Mouse (Mus musculus) embryonic facial prominence, embryonic 10.5 days (tissue): Measurements from ENCODE around the gene Slc35c2. TPM values are rescaled to one million over a fixed set of nuclear protein-coding genes. Genes with fewer than 3 reads are reported as not detected.
A peak's percentile ranks its signal among the peaks of the same experiment; 100 is the strongest.

Source experiments
- DNase-seq: peaks from one replicate; pipeline ENCODE4 v3.0.0-alpha.2; 2017; ENCODE audit warnings: low spot score
- H3K27ac ChIP-seq: fragments of 300-500 bp; sonication (generic); replicated peaks from 2 replicates; pipeline ENCODE4 v1.5.1; 2016; ENCODE audit warnings: mild to moderate bottlenecking
- H3K27me3 ChIP-seq: fragments of 300-500 bp; sonication (generic); replicated peaks from 2 replicates; pipeline ENCODE4 v1.6.1; 2016; ENCODE audit warnings: low read depth, mild to moderate bottlenecking; ENCODE audit not compliant: poor library complexity, severe bottlenecking
- H3K36me3 ChIP-seq: fragments of 300-500 bp; sonication (generic); replicated peaks from 2 replicates; pipeline ENCODE4 v1.6.1; 2016; ENCODE audit warnings: mild to moderate bottlenecking, moderate library complexity
- H3K4me1 ChIP-seq: fragments of 300-500 bp; sonication (generic); 2 replicates; pipeline ENCODE4 v1.6.1; 2016
- H3K4me3 ChIP-seq: fragments of 300-500 bp; sonication (generic); 2 replicates; pipeline ENCODE4 v1.5.1; 2016; ENCODE audit warnings: mild to moderate bottlenecking, moderate library complexity
- H3K9me3 ChIP-seq: fragments of 300-500 bp; sonication (generic); 2 replicates; pipeline ENCODE4 v1.6.1; 2016; ENCODE audit warnings: mild to moderate bottlenecking
- WGBS: fragments of 180-500 bp; shearing (Covaris S2); methylation state at CpG from one replicate; pipeline ENCODE4 v1.1.7; 2016; 5-methylcytosine and 5-hydroxymethylcytosine counted together
- polyA plus RNA-seq: library from polyadenylated mRNA; unstranded; fragments of >200 nt; fragmentation: Nextera tagmentation; extraction: Ambion mirVana; gene quantifications from 2 replicates; pipeline ENCODE4 v1.2.1, GENCODE M21; 2016

Gene Slc35c2
- 59.2 and 64.6 TPM in 2 replicates for polyA plus RNA-seq

GRCm38 (mm10) chr2:165287202-165287984, at the start of gene Slc35c2:
Slc35c2 (minus strand) TSS chr2:165287869.
- Histone ChIP-seq H3K4me3 (peak within 1 kb of the TSS; percentile 94), H3K9me3 (no peaks in the 10 kb centered on the region), H3K4me1 (peaks cover 40% of the 10 kb centered on the region), H3K27me3 (no peaks in the 10 kb centered on the region), H3K36me3 (peaks cover 42% of the 10 kb centered on the region), H3K27ac (peak within 1 kb of the TSS; percentile 89)
- peak; percentile 95 for DNase-seq
- WGBS: under 1% methylated on average over 49 of the region's 49 CpGs

- H3K9me3 ChIP-seq: no peaks in the 10 kb centered on the region
- H3K4me3 ChIP-seq: no peak overlapping the region
- peaks cover 22% of the 10 kb centered on the region; the same call in 1 of the 2 replicates for H3K27me3 ChIP-seq
- H3K27ac ChIP-seq: no peak overlapping the region
- no peaks in the 10 kb centered on the region for H3K36me3 ChIP-seq
- peaks cover 20% of the 10 kb centered on the region for H3K4me1 ChIP-seq
- peak; percentile 60 for DNase-seq
- 32% methylated on average over 3 of the region's 3 CpGs for WGBS
Observed at GRCm38 (mm10) chr2:165337191-165337590, 49.5 kb upstream of the Slc35c2 start.

GRCm38 (mm10) chr2:165332610-165333210, 45.0 kb upstream of the Slc35c2 start:
- Histone ChIP-seq H3K9me3 (no peaks in the 10 kb centered on the region), H3K4me1 (peaks cover 21% of the 10 kb centered on the region), H3K27ac (no peak overlapping the region), H3K4me3 (no peak overlapping the region), H3K27me3 (peaks cover 19% of the 10 kb centered on the region), H3K36me3 (no peaks in the 10 kb centered on the region)
- WGBS: 51% methylated on average over 14 of the region's 14 CpGs
- DNase-seq: no peak

GRCm38 (mm10) chr2:165329703-165330102, 42.0 kb upstream of the Slc35c2 start:
- no peaks in the 10 kb centered on the region for H3K36me3 ChIP-seq
- DNase-seq: no peak
- WGBS: 54% methylated on average over 3 of the region's 3 CpGs
- H3K27me3 ChIP-seq: peaks cover 23% of the 10 kb centered on the region
- H3K4me1 ChIP-seq: peaks cover 30% of the 10 kb centered on the region
- H3K9me3 ChIP-seq: no peaks in the 10 kb centered on the region
- no peak overlapping the region for H3K4me3 ChIP-seq
- no peak overlapping the region for H3K27ac ChIP-seq

- H3K4me1 ChIP-seq: peaks cover 39% of the 10 kb centered on the region
- no peak for DNase-seq
- WGBS: 79% methylated on average over 5 of the region's 5 CpGs
Observed at GRCm38 (mm10) chr2:165328746-165329145, 41.1 kb upstream of the Slc35c2 start.

GRCm38 (mm10) chr2:165327386-165327785, 39.7 kb upstream of the Slc35c2 start:
- Histone ChIP-seq H3K4me3 (peak overlapping the region; percentile 68), H3K9me3 (no peaks in the 10 kb centered on the region), H3K27me3 (peaks cover 18% of the 10 kb centered on the region), H3K4me1 (peaks cover 42% of the 10 kb centered on the region), H3K27ac (no peak overlapping the region), H3K36me3 (peaks cover 9% of the 10 kb centered on the region; the same call in 1 of the 2 replicates)
- WGBS: 58% methylated on average over 7 of the region's 7 CpGs
- no peak for DNase-seq

More at GRCm38 (mm10) chr2:165328746-165329145, 41.1 kb upstream of the Slc35c2 start:
- Histone ChIP-seq H3K36me3 (no peaks in the 10 kb centered on the region), H3K27me3 (peaks cover 23% of the 10 kb centered on the region), H3K4me3 (no peak overlapping the region), H3K27ac (no peak overlapping the region), H3K9me3 (no peaks in the 10 kb centered on the region)

- H3K4me1 ChIP-seq: peaks cover 49% of the 10 kb centered on the region
- DNase-seq: peak; percentile 97
- H3K36me3 ChIP-seq: peaks cover 13% of the 10 kb centered on the region; the same call in 1 of the 2 replicates
- peaks cover 18% of the 10 kb centered on the region for H3K27me3 ChIP-seq
- H3K27ac ChIP-seq: peak within 1 kb of the TSS; percentile 76
- under 1% methylated on average over 55 of the region's 55 CpGs for WGBS
- H3K9me3 ChIP-seq: no peaks in the 10 kb centered on the region
- H3K4me3 ChIP-seq: peak within 1 kb of the TSS; percentile 68
Observed at GRCm38 (mm10) chr2:165326304-165327190, 38.9 kb upstream of the Slc35c2 start, which contains the start of gene Elmo2. Elmo2 (minus strand) TSS chr2:165326479.

GRCm38 (mm10) chr2:165325521-165326303, 38.0 kb upstream of the Slc35c2 start:
- peaks cover 18% of the 10 kb centered on the region for H3K27me3 ChIP-seq
- WGBS: 2% methylated on average over 30 of the region's 30 CpGs

GRCm38 (mm10) chr2:165323928-165324327, 36.3 kb upstream of the Slc35c2 start:
- DNase-seq: no peak
- H3K27me3 ChIP-seq: peaks cover 17% of the 10 kb centered on the region
- no peaks in the 10 kb centered on the region for H3K9me3 ChIP-seq
- peaks cover 16% of the 10 kb centered on the region for H3K36me3 ChIP-seq
- peak overlapping the region; percentile 68; the same call in 1 of the 2 replicates for H3K4me3 ChIP-seq
- H3K4me1 ChIP-seq: peaks cover 68% of the 10 kb centered on the region
- no peak overlapping the region; the same call in 1 of the 2 replicates for H3K27ac ChIP-seq
- 40% methylated on average over 5 of the region's 5 CpGs for WGBS

More at GRCm38 (mm10) chr2:165325521-165326303, 38.0 kb upstream of the Slc35c2 start:
- peaks cover 13% of the 10 kb centered on the region; the same call in 1 of the 2 replicates for H3K36me3 ChIP-seq
- H3K4me1 ChIP-seq: peaks cover 58% of the 10 kb centered on the region
- peak overlapping the region; percentile 68 for H3K4me3 ChIP-seq
- peak overlapping the region; percentile 76 for H3K27ac ChIP-seq
- DNase-seq: no peak
- no peaks in the 10 kb centered on the region for H3K9me3 ChIP-seq

GRCm38 (mm10) chr2:165323484-165323883, 35.8 kb upstream of the Slc35c2 start:
- H3K4me3 ChIP-seq: 0 out of 2 replicates have a peak overlapping the region, but pooled peaks have one; percentile 5
- H3K27me3 ChIP-seq: peaks cover 12% of the 10 kb centered on the region
- peaks cover 73% of the 10 kb centered on the region for H3K4me1 ChIP-seq
- H3K9me3 ChIP-seq: no peaks in the 10 kb centered on the region
- no peak overlapping the region for H3K27ac ChIP-seq
- no peak for DNase-seq
- WGBS: 74% methylated on average over 5 of the region's 5 CpGs
- peaks cover 16% of the 10 kb centered on the region for H3K36me3 ChIP-seq

- Histone ChIP-seq H3K27ac (no peak overlapping the region), H3K36me3 (peaks cover 16% of the 10 kb centered on the region), H3K9me3 (no peaks in the 10 kb centered on the region), H3K4me3 (no peak overlapping the region), H3K4me1 (peaks cover 82% of the 10 kb centered on the region), H3K27me3 (no peaks in the 10 kb centered on the region)
- 88% methylated on average over 22 of the region's 22 CpGs for WGBS
- DNase-seq: no peak
Observed at GRCm38 (mm10) chr2:165321981-165322735, 34.5 kb upstream of the Slc35c2 start.
